Mouse (Mus musculus) kidney, postnatal 0 days (tissue): ENCODE results near the gene Myo1b. TPM values are rescaled to one million over a fixed set of nuclear protein-coding genes. Genes with fewer than 3 reads are reported as not detected.
A peak's percentile ranks its signal among the peaks of the same experiment; 100 is the strongest.

Experiments
- ATAC-seq: fragments of 200-750 bp; cut with Nextera tagmentation; replicated peaks from 2 replicates; pipeline ENCODE4 v1.8.0; 2017; ENCODE audit warnings: low read depth, moderate number of reproducible peaks, moderate TSS enrichment, moderate library complexity; ENCODE audit not compliant: low FRiP score
- DNase-seq: peaks from one replicate; pipeline ENCODE4 v3.0.0-alpha.2; 2016; ENCODE audit warnings: low spot score
- H3K27ac ChIP-seq: fragments of 300-500 bp; sonication (generic); 2 replicates; pipeline ENCODE4 v1.5.1; 2014; ENCODE audit warnings: mild to moderate bottlenecking
- H3K27me3 ChIP-seq: fragments of 300-500 bp; sonication (generic); 2 replicates; pipeline ENCODE4 v1.6.1; 2014; ENCODE audit warnings: low read length, mixed read lengths; ENCODE audit not compliant: insufficient read depth
- H3K36me3 ChIP-seq: fragments of 300-500 bp; sonication (generic); 2 replicates; pipeline ENCODE4 v1.6.1; 2014; ENCODE audit warnings: low read length, mixed read lengths; ENCODE audit not compliant: insufficient read depth
- H3K4me1 ChIP-seq: fragments of 300-500 bp; sonication (generic); replicated peaks from 2 replicates; pipeline ENCODE4 v1.6.1; 2014; ENCODE audit warnings: antibody characterized with exemption, low read length, mixed read lengths; ENCODE audit not compliant: insufficient read depth
- H3K4me2 ChIP-seq: fragments of 300-500 bp; sonication (generic); 2 replicates; pipeline ENCODE4 v1.6.1; 2014; ENCODE audit warnings: mild to moderate bottlenecking, low read length, moderate library complexity, mixed read lengths
- H3K4me3 ChIP-seq: fragments of 300-500 bp; sonication (generic); replicated peaks from 2 replicates; pipeline ENCODE4 v1.5.1; 2014; ENCODE audit warnings: low read depth, low read length
- H3K9ac ChIP-seq: fragments of 300-500 bp; sonication (generic); 2 replicates; pipeline ENCODE4 v1.6.1; 2014; ENCODE audit warnings: low read depth, low read length
- H3K9me3 ChIP-seq: fragments of 300-500 bp; sonication (generic); replicated peaks from 2 replicates; pipeline ENCODE4 v1.6.1; 2016; ENCODE audit warnings: low read length, inconsistent platforms, mixed read lengths
- CTCF ChIP-seq: IDR thresholded peaks from 2 replicates; pipeline ENCODE4 v1.5.1; 2016; ENCODE audit warnings: antibody characterized with exemption, low read depth, mild to moderate bottlenecking, moderate library complexity
- WGBS: fragments of 180-500 bp; shearing (Covaris S2); extraction: QIAGEN DNeasy Blood & Tissue Kit; methylation state at CpG from one replicate; pipeline ENCODE4 v1.1.7; 2014; 5-methylcytosine and 5-hydroxymethylcytosine counted together
- polyA plus RNA-seq: library from polyadenylated mRNA; unstranded; fragments of >200 nt; fragmentation: Nextera tagmentation; extraction: Ambion mirVana; gene quantifications from 2 replicates; pipeline ENCODE4 v1.2.1, GENCODE M21; 2015

Gene Myo1b
- polyA plus RNA-seq, 1 experiment from 2014 or later = 58.0 TPM

DNA sequence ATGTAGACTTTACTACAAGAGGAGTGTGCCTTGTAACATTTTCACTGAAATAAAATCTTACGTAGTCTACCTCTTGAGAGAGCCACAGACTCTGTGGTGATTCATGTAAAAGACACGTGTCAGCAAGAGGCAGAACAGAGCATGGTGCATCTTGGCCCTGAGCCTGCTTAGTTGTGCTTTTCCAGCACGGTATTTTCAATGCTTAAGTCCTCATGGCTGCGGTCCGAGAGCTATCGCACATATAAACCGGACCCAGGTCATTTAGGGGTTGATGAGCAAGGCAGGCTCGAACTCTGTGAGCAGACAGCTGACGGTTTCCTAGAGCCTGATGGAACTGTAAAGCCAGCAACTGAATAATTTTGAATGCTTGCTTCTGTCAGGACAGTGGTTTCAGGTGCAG, 86.5 kb downstream of the Myo1b start:
- Histone ChIP-seq H3K27me3 (no peaks in the 10 kb centered on the region), H3K9me3 (no peaks in the 10 kb centered on the region), H3K4me2 (no peak overlapping the region), H3K9ac (no peak overlapping the region), H3K36me3 (peaks cover 3% of the 10 kb centered on the region; the same call in 1 of the 2 replicates), H3K4me1 (no peaks in the 10 kb centered on the region), H3K27ac (no peak overlapping the region), H3K4me3 (no peak overlapping the region)
- DNase-seq (no peak), ATAC-seq (no peak)
- no peak for TF ChIP-seq CTCF
- 81% methylated on average over 9 of the region's 9 CpGs for WGBS

GRCm38 (mm10) chr1:51822531-51822930, 93.3 kb downstream of the Myo1b start:
- no peak overlapping the region for H3K9ac ChIP-seq
- TF ChIP-seq CTCF = no peak
- H3K27me3 ChIP-seq = no peaks in the 10 kb centered on the region
- H3K4me1 ChIP-seq = no peaks in the 10 kb centered on the region
- H3K4me3 ChIP-seq = no peak overlapping the region
- no peaks in the 10 kb centered on the region for H3K9me3 ChIP-seq
- no peak for ATAC-seq
- H3K4me2 ChIP-seq = peak overlapping the region; percentile 18; the same call in 1 of the 2 replicates
- peak overlapping the region; percentile 66 for H3K27ac ChIP-seq
- H3K36me3 ChIP-seq = no peaks in the 10 kb centered on the region
- 57% methylated on average over 4 of the region's 4 CpGs for WGBS
- DNase-seq = no peak

- no peak for TF ChIP-seq CTCF
- Histone ChIP-seq H3K36me3 (no peaks in the 10 kb centered on the region; the same call in 1 of the 2 replicates), H3K4me1 (no peaks in the 10 kb centered on the region), H3K4me2 (peak overlapping the region; percentile 18; the same call in 1 of the 2 replicates), H3K9ac (no peak overlapping the region), H3K9me3 (no peaks in the 10 kb centered on the region), H3K4me3 (no peak overlapping the region), H3K27ac (peak overlapping the region; percentile 66), H3K27me3 (no peaks in the 10 kb centered on the region)
- ATAC-seq (no peak), DNase-seq (peak; percentile 76)
- WGBS = 50% methylated on average over 13 of the region's 13 CpGs
Measured at GRCm38 (mm10) chr1:51821701-51822495, 94.0 kb downstream of the Myo1b start.

- Histone ChIP-seq H3K36me3 (no peaks in the 10 kb centered on the region; the same call in 1 of the 2 replicates), H3K4me3 (no peak overlapping the region), H3K4me2 (no peak overlapping the region), H3K9me3 (no peaks in the 10 kb centered on the region), H3K27me3 (no peaks in the 10 kb centered on the region), H3K9ac (no peak overlapping the region), H3K4me1 (no peaks in the 10 kb centered on the region), H3K27ac (no peak overlapping the region)
- TF ChIP-seq CTCF = no peak
- 93% methylated on average over 6 of the region's 6 CpGs for WGBS
- DNase-seq (no peak), ATAC-seq (no peak)
Measured at GRCm38 (mm10) chr1:51820520-51820919, 95.4 kb downstream of the Myo1b start.

- no peak overlapping the region for H3K27ac ChIP-seq
- no peaks in the 10 kb centered on the region for H3K27me3 ChIP-seq
- no peak for TF ChIP-seq CTCF
- H3K4me1 ChIP-seq = no peaks in the 10 kb centered on the region
- 75% methylated on average over 7 of the region's 7 CpGs for WGBS
- H3K4me2 ChIP-seq = no peak overlapping the region
- no peak for DNase-seq
- H3K4me3 ChIP-seq = no peak overlapping the region
- H3K9ac ChIP-seq = no peak overlapping the region
- no peak for ATAC-seq
- H3K9me3 ChIP-seq = no peaks in the 10 kb centered on the region
- no peaks in the 10 kb centered on the region; the same call in 1 of the 2 replicates for H3K36me3 ChIP-seq
Measured at GRCm38 (mm10) chr1:51820013-51820441, 95.8 kb downstream of the Myo1b start.

DNA sequence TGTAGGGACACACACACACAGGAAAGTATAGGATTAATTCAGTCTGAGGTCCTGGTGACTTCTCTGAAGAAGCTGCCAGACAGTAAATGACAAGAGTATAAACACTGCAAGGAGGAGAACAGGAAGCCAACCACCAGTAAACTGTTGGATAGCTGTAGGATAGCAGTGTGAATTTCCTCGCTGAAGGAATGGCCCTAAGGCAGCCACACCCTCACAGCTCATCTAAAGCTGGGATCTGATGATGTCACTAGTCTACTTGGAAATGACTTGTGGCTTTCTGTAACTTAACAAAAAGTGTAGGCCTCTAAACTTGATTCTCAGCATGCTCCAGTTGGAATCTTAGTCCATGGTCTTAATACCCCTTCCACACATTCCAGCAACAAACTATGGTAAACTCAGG, 100.2 kb downstream of the Myo1b start:
- 64% methylated on average over 1 of the region's 1 CpGs for WGBS
- Histone ChIP-seq H3K27me3 (no peaks in the 10 kb centered on the region), H3K4me2 (no peak overlapping the region), H3K9me3 (no peaks in the 10 kb centered on the region), H3K4me1 (no peaks in the 10 kb centered on the region), H3K4me3 (no peak overlapping the region), H3K9ac (no peak overlapping the region), H3K27ac (no peak overlapping the region), H3K36me3 (no peaks in the 10 kb centered on the region; the same call in 1 of the 2 replicates)
- DNase-seq = no peak
- no peak for TF ChIP-seq CTCF
- ATAC-seq = no peak
